Mouse (Mus musculus) splenic B cell, adult 2 months (primary cell): ENCODE data around the gene Olfr56.

Experiments
- DNase-seq: peaks from one replicate; pipeline ENCODE4 v3.0.0-alpha.2; 2011; ENCODE audit warnings: low read depth, low spot score
- H3K27me3 ChIP-seq: 2 replicates; pipeline ENCODE4 v1.6.1; 2012; ENCODE audit warnings: mild to moderate bottlenecking, low read length, moderate library complexity, mixed read lengths; ENCODE audit not compliant: control insufficient read depth, poor library complexity, insufficient read depth, severe bottlenecking
- H3K36me3 ChIP-seq: 2 replicates; pipeline ENCODE4 v1.6.1; 2012; ENCODE audit warnings: mild to moderate bottlenecking, low read length, moderate library complexity, mixed read lengths; ENCODE audit not compliant: control insufficient read depth, poor library complexity, insufficient read depth, severe bottlenecking

Gene Olfr56

DNA sequence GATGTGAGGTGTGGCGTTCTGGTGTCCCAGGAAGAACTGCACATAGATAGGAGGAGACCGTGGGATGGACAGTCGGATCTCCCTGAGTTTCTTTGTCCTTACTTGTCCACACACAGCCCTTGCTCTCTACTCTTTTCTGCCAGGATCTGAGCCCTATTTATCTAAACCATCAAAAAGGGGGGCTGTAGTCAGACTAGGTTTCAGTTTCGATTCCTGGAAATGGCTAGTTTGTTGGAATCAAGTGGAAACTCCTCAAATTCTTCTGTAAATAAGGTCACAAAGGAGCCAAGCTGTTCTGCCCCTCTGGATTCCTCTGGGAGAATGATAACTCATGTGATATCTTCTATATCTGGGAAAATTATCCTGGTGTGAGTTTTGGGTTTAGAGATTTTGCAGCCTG lies 102.7 kb downstream of the Olfr56 start:
- no peak for DNase-seq
- Histone ChIP-seq H3K27me3 (no peaks in the 10 kb centered on the region), H3K36me3 (no peaks in the 10 kb centered on the region)

DNA sequence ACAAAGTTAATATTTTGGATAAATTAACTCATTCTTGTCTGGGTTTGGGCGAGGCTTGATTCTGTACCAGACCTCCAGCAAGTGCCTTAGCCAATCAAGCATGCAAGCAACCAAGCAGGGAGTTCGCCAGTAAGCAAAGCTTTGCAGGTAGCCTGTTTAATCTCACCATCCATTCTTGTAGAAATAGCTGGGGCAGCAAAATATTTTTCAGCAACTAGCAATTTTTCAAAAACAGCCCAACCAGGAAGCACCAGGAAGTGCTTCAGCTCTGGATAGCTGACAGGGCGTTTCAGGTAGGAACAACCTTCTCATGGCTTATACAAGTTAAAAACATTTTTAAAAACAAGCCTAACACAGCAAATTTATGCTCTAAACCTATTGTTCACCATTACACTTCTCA lies 103.2 kb downstream of the Olfr56 start:
- no peaks in the 10 kb centered on the region for H3K36me3 ChIP-seq
- no peaks in the 10 kb centered on the region for H3K27me3 ChIP-seq
- no peak for DNase-seq

DNA sequence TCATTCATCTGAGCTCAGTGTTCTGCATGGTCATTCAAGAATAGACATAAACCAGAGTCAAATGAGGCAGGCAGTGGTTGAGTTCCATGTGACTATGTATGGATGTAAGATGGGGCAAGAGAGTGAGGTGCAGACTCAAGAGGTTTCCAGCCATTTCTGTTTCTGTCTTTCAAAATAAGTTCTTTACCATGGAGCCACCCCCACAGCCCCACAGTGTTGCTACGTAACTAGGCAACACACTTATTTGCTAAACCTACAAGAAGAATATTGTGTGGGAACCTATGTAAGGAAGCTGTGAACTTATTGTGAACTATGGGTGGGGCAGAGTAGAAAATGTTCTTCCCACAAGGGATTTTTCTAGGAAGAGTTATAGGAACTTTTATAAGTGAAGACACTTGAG lies 104.5 kb downstream of the Olfr56 start:
- H3K36me3 ChIP-seq = no peaks in the 10 kb centered on the region
- DNase-seq = peak; percentile 65
- no peaks in the 10 kb centered on the region for H3K27me3 ChIP-seq

DNA sequence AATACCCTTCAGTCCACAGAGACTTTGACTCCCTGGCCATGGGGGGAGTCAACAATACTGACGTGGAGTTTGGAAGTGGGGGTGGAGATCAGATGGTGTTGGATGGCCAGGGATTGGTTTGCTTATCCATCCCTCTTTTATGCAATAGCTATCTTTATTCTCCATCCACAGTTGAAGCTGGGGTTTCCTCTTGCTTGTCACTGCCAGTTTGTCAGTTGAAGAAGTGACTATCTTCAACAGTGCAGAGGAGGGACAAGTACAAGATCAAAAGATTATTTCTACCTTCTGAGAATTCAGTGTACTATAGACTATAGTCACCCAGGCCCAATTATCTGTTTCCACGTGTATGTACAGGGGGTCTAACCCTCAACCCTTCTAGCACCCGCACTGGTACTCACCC lies 105.1 kb downstream of the Olfr56 start:
- no peaks in the 10 kb centered on the region for H3K36me3 ChIP-seq
- H3K27me3 ChIP-seq = no peaks in the 10 kb centered on the region
- no peak for DNase-seq

DNA sequence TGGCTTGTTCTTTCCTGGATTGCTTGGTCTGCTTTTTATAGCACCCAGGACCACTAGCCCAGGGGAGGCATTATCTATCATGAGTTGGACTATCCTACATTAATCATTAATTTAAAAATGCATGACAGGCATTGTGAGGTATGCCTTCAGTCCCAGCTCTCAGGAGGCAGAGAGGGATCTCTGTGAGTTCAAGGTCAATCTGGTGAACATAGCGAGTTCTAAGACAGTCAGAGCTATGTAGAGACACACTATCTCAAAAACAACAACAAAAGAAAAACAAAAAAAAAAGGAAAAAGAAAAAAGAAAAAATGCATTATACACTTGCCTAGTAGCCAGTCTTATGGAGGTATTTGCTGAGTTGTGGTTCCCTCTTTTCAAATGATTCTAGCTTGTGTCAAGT lies 105.7 kb downstream of the Olfr56 start:
- no peak for DNase-seq
- H3K36me3 ChIP-seq = no peaks in the 10 kb centered on the region
- no peaks in the 10 kb centered on the region for H3K27me3 ChIP-seq

DNA sequence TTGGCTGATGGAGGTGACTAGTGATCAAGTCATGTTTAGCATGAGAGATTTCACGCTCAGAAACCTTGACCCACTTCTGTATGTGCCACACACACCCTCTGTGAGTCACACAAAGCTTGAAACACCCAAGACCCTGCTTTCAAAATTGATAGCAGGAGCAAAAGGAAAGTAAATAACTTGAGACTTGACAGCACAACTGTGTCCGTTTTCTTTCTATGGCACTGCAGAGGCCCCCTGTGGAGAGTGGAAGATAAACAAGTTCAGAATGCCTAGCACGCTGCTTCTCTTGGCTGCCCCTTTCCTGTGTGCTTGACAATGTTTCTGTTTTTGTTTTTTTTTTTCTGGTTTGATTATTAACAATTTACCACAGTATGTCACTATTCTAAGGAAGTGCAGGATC lies 106.2 kb downstream of the Olfr56 start:
- DNase-seq = peak; percentile 69
- Histone ChIP-seq H3K36me3 (no peaks in the 10 kb centered on the region), H3K27me3 (no peaks in the 10 kb centered on the region)

DNA sequence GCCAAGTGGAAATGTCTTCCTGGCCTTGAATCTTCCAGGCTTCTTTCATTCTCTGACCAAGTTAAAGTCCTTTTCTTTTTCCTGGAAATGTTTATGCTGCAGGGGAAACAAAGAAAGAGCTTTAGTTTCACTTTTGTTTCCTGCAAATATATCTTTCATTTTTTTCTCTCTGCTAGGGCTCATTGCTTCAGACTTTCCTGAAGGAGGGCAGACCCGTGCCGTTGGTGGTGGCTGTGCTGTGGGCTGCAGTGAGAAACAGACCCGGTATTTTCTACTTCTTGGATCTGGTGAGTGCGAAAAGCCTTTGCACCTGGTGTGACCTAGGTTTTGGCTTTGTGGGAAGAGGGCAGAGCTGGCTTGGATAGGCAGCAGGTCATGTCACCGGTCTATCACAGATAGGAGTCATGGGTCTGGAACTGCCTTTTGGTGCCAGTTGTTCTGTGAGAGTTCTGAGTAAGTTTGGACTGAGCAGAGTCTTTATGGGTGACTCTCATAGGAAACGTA lies 108.2 kb downstream of the Olfr56 start:
- Histone ChIP-seq H3K36me3 (peaks cover 2% of the 10 kb centered on the region; the same call in 1 of the 2 replicates), H3K27me3 (no peaks in the 10 kb centered on the region)
- DNase-seq = peak; percentile 27

DNA sequence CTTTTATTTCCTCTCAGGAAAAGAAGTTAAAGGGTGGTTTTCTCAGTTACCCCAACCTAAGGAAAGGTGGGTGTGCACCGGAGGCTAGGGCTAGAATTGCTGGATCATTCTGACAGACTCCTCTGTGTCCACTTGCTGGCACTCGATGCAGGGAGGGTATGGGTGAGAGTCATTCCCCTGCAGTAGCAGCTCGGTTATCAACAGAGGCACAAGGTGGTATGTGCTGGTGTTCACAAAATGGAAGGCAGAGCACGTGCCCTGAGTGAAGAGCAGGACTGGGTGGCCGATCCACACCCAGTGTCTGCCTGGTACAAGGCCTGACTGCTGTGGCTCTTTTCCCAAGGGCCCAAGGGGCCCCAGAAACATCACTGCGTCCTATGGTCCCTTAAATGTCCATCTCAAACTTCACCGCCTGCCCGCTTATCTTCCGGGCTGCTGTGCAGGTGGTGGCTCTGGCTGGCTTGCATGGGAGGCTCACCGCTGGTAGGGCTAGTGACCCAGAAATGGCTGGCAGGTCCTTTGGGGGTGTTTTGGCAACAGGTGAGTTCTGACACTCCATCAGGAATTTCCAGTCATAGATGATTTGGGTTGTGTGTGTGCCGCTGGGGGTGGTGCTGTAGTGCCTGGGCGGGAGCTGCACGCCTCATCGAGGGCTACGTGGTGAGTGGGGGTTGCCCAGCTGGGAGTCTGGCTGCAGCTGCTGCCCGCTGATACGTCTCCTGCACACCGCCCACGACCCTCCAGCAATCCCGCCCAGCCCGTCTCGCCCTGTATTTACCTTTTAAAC lies 109.3 kb downstream of the Olfr56 start:
- peak; percentile 51 for DNase-seq
- Histone ChIP-seq H3K27me3 (no peaks in the 10 kb centered on the region), H3K36me3 (peaks cover 2% of the 10 kb centered on the region; the same call in 1 of the 2 replicates)

DNA sequence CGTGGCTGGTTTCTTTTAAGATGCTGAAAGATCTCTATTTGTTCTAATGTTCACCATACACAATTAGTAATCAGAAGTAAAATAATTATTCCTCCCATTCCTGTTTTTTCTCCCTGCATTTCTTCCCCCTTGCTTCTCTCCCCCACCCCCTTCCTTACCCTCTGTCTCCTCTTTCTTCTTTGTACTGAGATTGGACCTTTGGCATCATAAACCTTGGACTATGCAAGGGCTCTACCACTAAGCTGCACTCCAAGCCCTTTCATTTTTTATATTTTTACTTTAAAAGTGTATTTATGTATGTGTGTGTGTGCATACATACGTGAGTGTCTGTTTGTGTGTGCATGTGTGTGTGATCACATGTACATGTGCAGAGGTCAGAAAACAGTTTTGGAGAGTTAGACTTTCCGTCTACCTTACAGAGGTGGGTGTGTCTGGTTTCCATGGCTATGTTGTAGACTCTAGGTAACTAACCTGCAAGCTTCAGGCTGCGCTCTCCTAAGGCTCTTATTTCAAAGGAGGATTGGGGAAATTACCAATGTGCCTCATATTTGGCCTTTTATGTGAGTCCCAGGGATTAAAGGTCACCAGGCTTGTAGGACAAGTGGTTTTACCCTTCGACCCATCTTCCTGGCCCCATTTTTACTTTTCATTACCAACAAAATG lies 110.4 kb downstream of the Olfr56 start:
- H3K27me3 ChIP-seq = no peaks in the 10 kb centered on the region
- peaks cover 2% of the 10 kb centered on the region; the same call in 1 of the 2 replicates for H3K36me3 ChIP-seq
- no peak for DNase-seq

DNA sequence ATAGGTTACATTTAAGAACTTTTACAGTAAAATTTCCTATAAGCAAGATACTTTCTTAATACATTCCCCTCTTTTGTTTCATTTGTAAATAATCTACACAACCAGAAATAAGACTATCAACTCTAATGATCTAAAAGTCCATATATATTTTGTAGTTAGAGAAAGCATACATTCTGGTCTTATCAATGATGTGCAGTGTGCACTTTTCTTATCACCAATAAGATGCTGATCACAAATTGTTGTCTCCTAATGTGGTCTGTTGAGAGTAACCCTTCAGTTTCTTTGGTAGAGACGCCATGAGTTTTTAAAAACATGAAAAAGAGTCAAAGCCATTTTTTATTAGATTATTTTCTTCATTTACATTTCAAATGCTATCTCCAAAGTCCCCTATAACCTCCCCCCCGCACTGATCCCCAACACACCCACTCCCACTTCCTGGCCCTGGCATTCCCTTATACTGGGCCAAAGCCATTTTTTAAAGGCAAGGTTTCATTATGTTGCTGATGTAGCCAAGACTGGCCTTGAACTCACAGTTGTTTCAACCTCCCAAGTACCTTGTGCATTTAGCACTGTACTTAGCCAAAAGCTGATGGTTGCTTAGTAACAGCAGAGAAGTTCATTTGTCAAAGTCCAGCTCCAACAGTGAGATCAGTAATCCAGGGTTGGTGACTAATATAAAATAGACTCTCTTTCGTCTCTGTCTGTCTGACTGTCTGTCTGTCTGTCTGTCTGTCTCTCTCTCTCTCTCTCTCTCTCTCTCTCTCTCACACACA lies 111.2 kb downstream of the Olfr56 start:
- peaks cover 2% of the 10 kb centered on the region; the same call in 1 of the 2 replicates for H3K36me3 ChIP-seq
- no peak for DNase-seq
- no peaks in the 10 kb centered on the region for H3K27me3 ChIP-seq

DNA sequence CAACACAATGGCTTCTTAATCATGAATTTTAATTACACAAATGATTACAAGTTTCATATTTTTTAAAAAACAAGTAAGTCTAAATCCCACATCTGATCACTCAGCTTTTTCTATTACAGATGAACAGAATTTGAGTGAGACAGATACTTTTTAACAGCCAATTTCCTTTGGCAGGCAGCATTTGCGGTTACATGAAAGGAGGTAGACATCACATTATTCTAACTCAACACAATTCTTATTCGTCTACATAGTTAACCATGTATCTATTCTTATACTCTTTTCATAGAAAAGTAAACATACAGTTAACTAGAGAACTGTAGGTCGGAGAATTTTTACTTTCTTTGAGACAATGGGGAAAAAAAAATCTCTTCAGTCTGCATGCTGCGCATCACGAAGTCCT lies 111.9 kb downstream of the Olfr56 start:
- no peak for DNase-seq
- peaks cover 2% of the 10 kb centered on the region; the same call in 1 of the 2 replicates for H3K36me3 ChIP-seq
- no peaks in the 10 kb centered on the region for H3K27me3 ChIP-seq

DNA sequence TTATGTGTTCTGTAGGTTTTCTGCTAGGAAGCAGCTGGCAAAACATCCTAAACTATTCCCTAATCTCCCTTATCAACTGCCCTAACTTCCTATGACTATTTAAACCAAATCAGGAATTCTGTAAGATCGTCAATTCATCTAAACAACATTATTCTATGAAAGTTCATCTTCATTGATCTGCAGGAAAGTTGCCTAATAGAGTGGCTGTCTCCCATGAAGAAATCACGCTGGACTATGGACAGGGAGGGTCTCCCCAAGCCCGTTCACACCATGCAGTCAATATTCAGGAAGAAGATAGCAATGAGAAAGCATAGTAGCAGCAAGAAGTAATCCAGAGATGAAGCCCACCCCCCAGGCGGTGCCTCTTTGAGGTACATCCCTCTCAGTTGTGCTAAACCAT lies 112.5 kb downstream of the Olfr56 start:
- peaks cover 7% of the 10 kb centered on the region for H3K36me3 ChIP-seq
- no peak for DNase-seq
- no peaks in the 10 kb centered on the region for H3K27me3 ChIP-seq

DNA sequence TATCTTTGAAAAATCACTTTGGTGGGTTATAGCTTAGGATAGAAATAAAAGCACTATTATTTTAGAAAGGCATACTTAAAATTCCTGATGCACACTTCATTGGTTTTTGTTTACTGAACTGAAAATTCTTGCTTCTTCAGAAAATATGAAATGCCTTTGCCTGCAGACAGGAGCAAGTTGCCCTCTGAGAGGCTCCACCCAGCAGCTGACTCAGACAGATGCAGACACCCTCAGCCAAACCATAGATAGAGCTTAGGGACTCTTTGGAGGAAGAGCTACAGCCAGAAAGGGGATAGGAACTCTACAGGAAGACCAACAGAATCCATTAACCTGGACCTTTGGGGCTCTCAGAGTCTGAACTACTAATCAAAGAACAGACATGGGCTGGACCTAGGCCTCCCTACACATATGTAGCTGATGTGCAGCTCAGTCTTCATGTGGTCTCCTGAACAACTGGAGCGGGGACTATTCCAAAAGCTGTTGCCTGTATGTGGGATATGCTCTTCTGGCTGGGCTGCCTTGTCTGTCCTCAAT lies 113.4 kb downstream of the Olfr56 start:
- H3K36me3 ChIP-seq = peaks cover 8% of the 10 kb centered on the region
- H3K27me3 ChIP-seq = no peaks in the 10 kb centered on the region
- no peak for DNase-seq

DNA sequence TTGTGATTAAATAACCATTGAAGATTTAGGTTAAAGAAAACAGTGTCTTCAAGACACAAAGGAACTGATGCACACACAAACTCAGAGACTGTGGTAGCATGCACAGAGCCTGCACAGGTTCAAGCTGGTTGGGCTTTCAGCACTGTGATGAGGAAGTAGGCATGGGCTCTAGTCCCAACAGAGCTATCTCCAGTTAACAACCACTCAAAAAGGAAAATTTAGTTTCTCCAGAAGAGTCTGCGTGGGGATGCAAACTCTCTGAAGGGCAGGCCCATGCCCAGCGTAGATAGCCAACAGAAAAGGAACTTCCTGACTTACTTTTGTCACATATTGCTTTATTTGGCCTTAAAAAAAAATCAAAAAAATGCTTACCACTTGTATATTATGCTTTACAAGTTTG lies 114.1 kb downstream of the Olfr56 start:
- DNase-seq = peak; percentile 51
- H3K27me3 ChIP-seq = no peaks in the 10 kb centered on the region

More for the DNA sequence above, 114.1 kb downstream of the Olfr56 start:
- peaks cover 8% of the 10 kb centered on the region for H3K36me3 ChIP-seq
